8 mouse cellular contexts compared by ENCODE assay signal in the genomic region with DNA sequence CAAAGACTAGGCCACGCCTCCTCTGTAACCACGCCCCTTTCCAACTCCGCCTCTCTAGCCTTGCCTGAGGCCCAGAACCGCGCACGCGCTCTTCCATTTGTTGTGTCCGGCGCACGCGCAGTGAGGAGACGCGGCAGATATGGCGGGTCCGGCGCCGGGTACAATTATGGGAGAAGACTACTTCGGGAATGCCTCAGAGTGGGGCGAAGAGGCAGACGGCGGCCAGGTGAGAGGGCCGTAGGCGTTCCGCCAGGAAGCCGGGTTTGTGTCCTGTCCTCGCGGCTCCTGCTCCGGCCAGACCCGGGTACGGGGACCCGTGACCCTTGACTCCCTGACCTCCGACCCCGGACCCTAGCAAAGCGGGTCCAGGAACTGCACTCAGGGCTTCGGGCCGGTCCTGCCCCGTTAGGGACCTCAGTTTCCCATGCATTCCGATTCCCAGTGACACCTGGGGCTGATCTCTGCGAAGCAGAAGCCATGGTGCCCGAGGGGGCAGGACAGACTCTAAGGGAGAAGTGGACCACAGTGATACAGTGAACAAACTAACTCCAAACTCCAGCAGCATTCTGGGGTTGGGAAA. TPM values are rescaled to one million over a fixed set of nuclear protein-coding genes. Genes with fewer than 3 reads are reported as not detected.
DNase-seq lines count a peak whose midpoint lies in the region; ATAC-seq and TF ChIP-seq lines count a peak whose summit lies in the region.

Gene Nelfcd, plus strand, starts transcription at position 74 of the 580 bp plus-strand sequence.

- TF ChIP-seq CTCF in midbrain, postnatal 0 days (IDR thresholded peaks at IDR 0.05), result no peak

- ATAC-seq in embryonic facial prominence, embryonic 14.5 days (ENCODE audit: low read depth), result peak; percentile 94
- ATAC-seq in limb, embryonic 14.5 days (ENCODE audit: low FRiP score, low read depth), result peak; percentile 95
- peak; percentile 94 for ATAC-seq in midbrain, postnatal 0 days (ENCODE audit: low FRiP score)

- peak; percentile 98 for DNase-seq in 3T3-L1 (ENCODE audit: low read depth, low spot score)
- peak; percentile 89 for DNase-seq in adrenal gland, postnatal 4 days (ENCODE audit: low spot score in 2 of 2)
- peak; percentile 97 for DNase-seq in embryonic facial prominence, embryonic 14.5 days (ENCODE audit: low spot score)
- peak; percentile 92 for DNase-seq in heart, adult 8-10 months (ENCODE audit: low spot score)
- DNase-seq in kidney, adult 9 months, result peak; percentile 97
- DNase-seq in limb, embryonic 14.5 days (ENCODE audit: low spot score), result peak; percentile 97
- peak; percentile 97 for DNase-seq in midbrain, postnatal 0 days (ENCODE audit: low spot score)
- DNase-seq in spleen, postnatal 14 days (ENCODE audit: low spot score in 2 of 2), result peak; percentile 95 to 97

- peaks cover 12% of the 10 kb centered on the region for H3K36me3 ChIP-seq in embryonic facial prominence, embryonic 14.5 days (ENCODE audit: control insufficient read depth, insufficient read depth, low read length)
- peaks cover 13% of the 10 kb centered on the region; the same call in 1 of the 2 replicates for H3K36me3 ChIP-seq in limb, embryonic 14.5 days (ENCODE audit: control insufficient read depth, insufficient read depth, low read length)
- H3K36me3 ChIP-seq in midbrain, postnatal 0 days (ENCODE audit: insufficient read depth, low read length), result no peaks in the 10 kb centered on the region

- H3K9me3 ChIP-seq in embryonic facial prominence, embryonic 14.5 days (ENCODE audit: control insufficient read depth, low read length), result no peaks in the 10 kb centered on the region
- H3K9me3 ChIP-seq in limb, embryonic 14.5 days (ENCODE audit: control insufficient read depth, low read length), result no peaks in the 10 kb centered on the region
- no peaks in the 10 kb centered on the region for H3K9me3 ChIP-seq in midbrain, postnatal 0 days (ENCODE audit: low read length)

- peak within 1 kb of the TSS; percentile 95 for H3K4me3 ChIP-seq in embryonic facial prominence, embryonic 14.5 days (ENCODE audit: low read depth, low read length)
- peak within 1 kb of the TSS; percentile 93 for H3K4me3 ChIP-seq in limb, embryonic 14.5 days (replicated peaks; ENCODE audit: low read length)
- H3K4me3 ChIP-seq in midbrain, postnatal 0 days (ENCODE audit: low read depth, low read length), result peak within 1 kb of the TSS; percentile 53

- no peak for TF ChIP-seq POLR2A in limb, embryonic 14.5 days (IDR thresholded peaks at IDR 0.05; ENCODE audit: borderline replicate concordance, extremely low read depth, insufficient read depth, insufficient read length)

- peak within 1 kb of the TSS; percentile 93 for H3K9ac ChIP-seq in embryonic facial prominence, embryonic 14.5 days (ENCODE audit: low read depth, low read length)
- peak within 1 kb of the TSS; percentile 89 for H3K9ac ChIP-seq in limb, embryonic 14.5 days (ENCODE audit: low read depth, low read length, severe bottlenecking)
- H3K9ac ChIP-seq in midbrain, postnatal 0 days (replicated peaks; ENCODE audit: low read length, poor library complexity, severe bottlenecking), result peak within 1 kb of the TSS; percentile 54

- peaks cover 7% of the 10 kb centered on the region; the same call in 1 of the 2 replicates for H3K4me1 ChIP-seq in embryonic facial prominence, embryonic 14.5 days (ENCODE audit: control insufficient read depth, insufficient read depth, low read length)
- H3K4me1 ChIP-seq in limb, embryonic 14.5 days (ENCODE audit: control insufficient read depth, insufficient read depth, low read length), result peaks cover 9% of the 10 kb centered on the region
- peaks cover 8% of the 10 kb centered on the region; the same call in 1 of the 2 replicates for H3K4me1 ChIP-seq in midbrain, postnatal 0 days (ENCODE audit: insufficient read depth, low read length)

- no peak within 1 kb of the TSS for H3K27ac ChIP-seq in embryonic facial prominence, embryonic 14.5 days (replicated peaks; ENCODE audit: low read depth, low read length)
- H3K27ac ChIP-seq in limb, embryonic 14.5 days (replicated peaks; ENCODE audit: low read depth, low read length), result no peak within 1 kb of the TSS
- H3K27ac ChIP-seq in midbrain, postnatal 0 days (ENCODE audit: low read depth, low read length), result no peak within 1 kb of the TSS; the same call in 1 of the 2 replicates

- H3K27me3 ChIP-seq in embryonic facial prominence, embryonic 14.5 days (replicated peaks; ENCODE audit: control insufficient read depth, insufficient read depth, low read length), result no peaks in the 10 kb centered on the region
- no peaks in the 10 kb centered on the region for H3K27me3 ChIP-seq in limb, embryonic 14.5 days (ENCODE audit: control insufficient read depth, insufficient read depth, low read length)
- H3K27me3 ChIP-seq in midbrain, postnatal 0 days (ENCODE audit: insufficient read depth, low read length), result no peaks in the 10 kb centered on the region

- under 1% methylated on average over 38 of the region's 40 CpGs for WGBS in embryonic facial prominence, embryonic 14.5 days
- under 1% methylated on average over 40 of the region's 40 CpGs for WGBS in limb, embryonic 14.5 days
- WGBS in midbrain, postnatal 0 days, result under 1% methylated on average over 40 of the region's 40 CpGs

- H3K4me2 ChIP-seq in embryonic facial prominence, embryonic 14.5 days (ENCODE audit: low read depth, low read length), result peak within 1 kb of the TSS; percentile 87
- H3K4me2 ChIP-seq in limb, embryonic 14.5 days (replicated peaks; ENCODE audit: low read depth, low read length, severe bottlenecking), result peak within 1 kb of the TSS; percentile 91
- H3K4me2 ChIP-seq in midbrain, postnatal 0 days (ENCODE audit: low read depth, low read length, poor library complexity, severe bottlenecking), result peak within 1 kb of the TSS; percentile 91

RNA-seq across cellular contexts. Expression of gene Nelfcd, which starts in this region (rescaled TPM):
- 10 to 100 TPM; 77.0 to 78.4 TPM for total RNA-seq in adrenal gland, postnatal 4 days (2021)
- 107 and 119 TPM in 2 replicates for polyA plus RNA-seq in embryonic facial prominence, embryonic 14.5 days (2014; fragmentation: Nextera tagmentation; extraction: Ambion mirVana)
- total RNA-seq in heart, adult 8-10 months (2022), result 10 to 100 TPM; 27.3 to 28.7 (median 28.4) TPM
- polyA plus RNA-seq in limb, embryonic 14.5 days (2012; rRNA removed), result 118 and 132 TPM in 2 replicates
- polyA plus RNA-seq in limb, embryonic 14.5 days (2014; fragmentation: Nextera tagmentation; extraction: Ambion mirVana), result 109 and 119 TPM in 2 replicates
- total RNA-seq in midbrain, postnatal 0 days (2014; rRNA removed), result 42.7 and 52.3 TPM in 2 replicates
- 95.7 and 96.9 TPM in 2 replicates for polyA plus RNA-seq in midbrain, postnatal 0 days (2015; fragmentation: Nextera tagmentation; extraction: Ambion mirVana)
